Mouse (Mus musculus) skeletal muscle tissue, adult 2 months (tissue): Measurements from ENCODE around the gene Tada1.

Source experiments
- DNase-seq: peaks from one replicate; pipeline ENCODE4 v3.0.0-alpha.2; 2012; ENCODE audit warnings: low read depth, low spot score

Gene Tada1

DNA sequence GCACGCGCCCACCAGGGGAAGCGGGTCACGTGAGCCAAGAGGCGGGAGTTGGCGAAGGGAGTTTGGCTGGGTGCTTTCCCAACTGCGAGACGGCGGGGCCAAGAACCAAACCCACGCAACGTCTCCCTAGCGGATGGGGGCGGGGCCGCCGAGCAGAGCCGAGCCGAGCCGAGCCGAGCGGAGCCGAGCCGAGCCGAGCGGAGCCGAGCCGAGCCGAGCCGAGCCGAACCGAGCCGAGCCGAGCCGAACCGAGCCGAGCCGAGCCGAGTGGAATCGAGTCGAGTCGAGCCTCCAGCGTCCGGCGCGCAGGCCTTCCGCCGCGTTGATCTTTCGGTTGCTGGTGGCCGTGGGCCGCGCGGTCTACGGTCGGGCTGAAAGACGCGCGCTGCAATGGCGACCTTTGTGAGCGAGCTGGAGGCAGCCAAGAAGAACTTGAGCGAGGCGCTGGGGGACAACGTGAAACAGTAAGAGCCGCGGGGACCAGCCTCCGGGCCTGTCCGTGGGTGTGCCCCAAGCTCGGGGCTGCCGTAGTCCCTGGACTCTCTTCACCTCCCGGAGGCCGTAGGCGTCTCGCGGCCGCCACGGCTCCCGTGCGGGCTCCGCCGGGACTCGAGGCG lies at the start of gene Tada1:
Gene Tada1, plus strand, starts transcription at position 85 of the 617 bp plus-strand sequence.
- peak; percentile 97 for DNase-seq

DNA sequence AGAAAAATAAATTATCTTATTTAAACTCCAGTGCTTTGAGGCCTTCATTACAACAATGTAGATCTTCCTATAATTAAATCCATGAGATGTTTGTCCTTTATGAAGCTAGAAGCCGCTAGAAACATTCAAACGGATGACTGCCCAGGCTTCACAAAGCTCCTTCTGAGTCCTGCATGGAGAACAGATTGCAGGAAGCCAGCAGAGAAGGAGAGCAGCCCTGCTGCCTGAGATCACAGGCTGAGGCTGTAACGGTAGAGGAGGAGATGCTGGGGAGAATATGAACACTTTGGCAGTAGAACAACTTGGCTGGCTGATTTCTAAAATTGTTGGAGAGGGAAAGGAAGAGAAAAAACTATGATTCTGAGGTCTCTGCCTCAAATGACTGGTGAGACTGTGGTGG lies 48.1 kb upstream of the Tada1 start:
- no peak for DNase-seq

GRCm38 (mm10) chr1:166339110-166339509 lies 39.8 kb upstream of the Tada1 start:
- peak; percentile 40 for DNase-seq

GRCm38 (mm10) chr1:166342060-166342459 lies 36.8 kb upstream of the Tada1 start:
- no peak for DNase-seq

- DNase-seq, result no peak
Observed at GRCm38 (mm10) chr1:166342539-166342938, 36.4 kb upstream of the Tada1 start.

DNA sequence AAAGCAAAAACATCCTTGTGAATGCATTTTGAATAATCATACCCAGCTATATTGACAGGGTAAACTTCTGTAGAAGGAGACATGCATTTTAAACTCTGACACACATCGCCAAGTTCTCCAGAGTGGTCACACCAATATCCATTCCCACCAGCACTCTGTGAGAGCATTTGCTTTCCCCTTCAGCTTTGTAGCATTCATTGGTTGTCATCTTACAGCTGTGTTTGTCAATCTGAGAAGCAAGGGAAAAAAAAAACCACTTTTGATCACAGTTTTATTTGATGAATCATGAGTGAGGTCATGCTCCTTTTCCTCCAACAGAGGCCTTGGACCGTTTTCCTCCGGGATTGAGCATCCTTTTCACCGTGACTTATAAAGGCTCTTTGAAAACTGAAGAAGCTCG lies 35.3 kb upstream of the Tada1 start:
- DNase-seq, result no peak

DNA sequence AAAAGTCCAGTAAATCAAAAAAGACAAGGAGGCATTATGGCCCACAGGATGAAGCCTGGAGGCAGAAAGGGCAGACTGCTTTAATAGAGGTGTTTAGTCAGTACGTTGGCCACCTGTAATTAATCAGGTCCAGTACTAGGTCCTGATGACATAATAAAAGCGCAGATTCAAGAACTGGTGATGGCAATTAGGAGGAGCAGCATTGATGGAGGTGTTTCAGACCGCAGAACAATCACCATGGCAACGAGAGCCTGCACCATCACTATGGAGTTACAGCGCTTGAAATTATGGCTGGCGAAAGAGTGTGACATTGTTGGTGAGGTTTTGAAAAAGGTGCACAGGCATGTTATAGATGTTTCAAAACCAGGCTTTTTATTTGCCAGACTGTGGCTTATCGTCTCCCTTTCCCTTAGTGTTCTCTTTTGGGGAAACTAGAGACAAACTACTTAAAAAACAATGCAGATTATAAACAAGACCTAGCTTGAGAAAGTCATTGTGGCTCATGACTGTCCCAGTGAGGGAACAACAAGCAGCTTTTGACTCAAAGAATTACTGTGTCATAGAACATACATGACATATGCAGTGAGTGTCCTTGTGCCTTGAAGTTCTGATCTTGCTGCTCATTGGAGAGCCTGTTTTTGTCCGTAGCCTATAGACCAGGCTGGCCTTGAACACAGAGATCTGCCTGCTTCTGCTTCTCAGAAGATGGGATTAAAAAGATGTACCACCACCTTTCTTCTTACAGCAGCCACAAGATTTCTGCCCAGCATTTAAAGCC lies 34.4 kb upstream of the Tada1 start:
- DNase-seq, result no peak

DNA sequence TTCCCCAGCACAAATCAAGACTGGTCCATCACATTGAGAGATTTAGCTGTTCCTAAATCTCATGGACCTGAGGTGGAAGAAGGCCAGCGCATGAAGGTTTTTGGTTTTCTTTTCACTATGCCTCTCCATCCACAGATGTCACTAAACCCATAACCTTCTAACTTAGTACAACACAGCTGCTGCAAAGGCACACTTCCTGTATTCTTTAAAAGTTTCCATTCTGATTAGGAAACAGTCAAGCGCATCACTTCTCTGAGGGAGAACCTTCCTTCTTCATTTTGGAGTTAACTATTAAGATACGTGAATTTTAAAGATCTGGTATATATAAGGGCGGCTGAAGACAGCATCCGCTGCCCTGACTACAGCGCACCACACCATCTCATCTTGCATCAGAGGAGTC lies 33.3 kb upstream of the Tada1 start:
- DNase-seq, result no peak

DNA sequence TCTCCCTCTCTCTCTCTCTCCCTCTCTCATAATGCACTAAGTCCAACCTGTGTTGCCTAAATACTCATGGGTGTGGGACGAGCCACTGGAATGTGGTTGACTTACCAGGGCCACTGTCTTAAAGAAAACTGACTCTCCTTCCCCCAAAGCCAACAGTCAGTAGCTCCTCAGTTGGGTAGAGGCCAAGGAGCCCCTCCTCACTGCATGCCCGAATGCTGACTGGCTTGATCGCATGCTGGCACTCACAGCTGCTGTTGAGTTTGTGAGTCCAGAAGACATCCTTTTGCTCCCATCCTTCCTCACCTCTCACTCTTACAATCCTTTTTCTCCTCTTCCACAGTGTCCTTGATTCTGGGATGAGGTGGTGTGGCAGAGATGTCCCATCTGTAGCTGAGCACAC lies 32.0 kb upstream of the Tada1 start:
- no peak for DNase-seq

- no peak for DNase-seq
Observed at GRCm38 (mm10) chr1:166349341-166349740, 29.6 kb upstream of the Tada1 start.

DNA sequence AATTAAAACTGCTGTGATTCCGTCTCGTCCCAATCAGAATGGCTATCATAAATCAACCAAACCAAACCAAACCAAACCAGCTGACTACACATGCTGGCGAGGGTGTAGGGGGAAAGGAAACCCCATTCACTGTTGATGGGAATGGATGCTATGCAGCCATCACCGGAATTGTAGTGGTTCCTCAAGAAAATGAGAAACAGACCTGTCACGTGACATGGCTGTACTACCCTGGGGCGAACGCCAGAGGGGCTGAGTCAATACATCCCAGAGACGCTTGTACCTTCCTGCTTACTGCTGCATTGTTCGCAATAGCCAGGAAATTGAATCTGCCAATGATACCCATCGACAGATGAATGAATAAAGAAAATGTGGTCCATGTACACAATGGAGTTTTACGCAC lies 29.1 kb upstream of the Tada1 start:
- DNase-seq, result no peak

DNA sequence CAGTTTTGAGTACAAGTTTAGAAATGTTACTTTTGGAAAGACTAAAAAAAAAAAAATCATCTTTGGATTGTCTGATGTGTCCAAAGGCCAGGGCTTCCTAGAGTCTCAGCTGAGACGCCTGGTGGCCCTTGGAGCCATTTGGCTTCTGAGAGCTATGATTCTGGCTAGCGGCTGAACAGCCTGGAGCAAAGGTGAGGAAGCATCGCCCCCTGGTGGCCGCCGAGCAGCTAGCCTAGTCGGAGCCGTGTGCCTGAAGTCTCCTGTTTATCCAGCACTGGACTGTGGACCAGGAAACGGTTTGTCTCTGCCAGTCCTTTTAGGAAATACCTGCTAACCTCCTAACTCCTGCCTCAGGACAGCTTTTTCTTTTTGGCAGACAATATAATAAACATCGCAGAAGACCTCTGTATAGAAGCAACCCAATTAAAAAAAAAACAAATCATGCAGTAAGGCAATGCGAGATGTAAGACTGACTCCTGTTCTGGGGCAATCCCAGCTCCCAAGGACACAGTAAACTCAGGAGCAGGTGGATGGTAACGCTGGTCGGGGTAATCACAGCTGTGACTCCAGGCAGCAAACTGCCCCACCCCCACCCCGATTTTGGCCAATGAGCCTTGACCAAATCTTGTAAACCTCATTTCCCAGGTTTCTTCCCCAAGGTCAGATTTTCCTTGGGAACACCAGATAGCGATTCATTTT lies 18.6 kb upstream of the Tada1 start:
- DNase-seq, result peak; percentile 74

- no peak for DNase-seq
Observed at GRCm38 (mm10) chr1:166360896-166361295, 18.0 kb upstream of the Tada1 start.

DNA sequence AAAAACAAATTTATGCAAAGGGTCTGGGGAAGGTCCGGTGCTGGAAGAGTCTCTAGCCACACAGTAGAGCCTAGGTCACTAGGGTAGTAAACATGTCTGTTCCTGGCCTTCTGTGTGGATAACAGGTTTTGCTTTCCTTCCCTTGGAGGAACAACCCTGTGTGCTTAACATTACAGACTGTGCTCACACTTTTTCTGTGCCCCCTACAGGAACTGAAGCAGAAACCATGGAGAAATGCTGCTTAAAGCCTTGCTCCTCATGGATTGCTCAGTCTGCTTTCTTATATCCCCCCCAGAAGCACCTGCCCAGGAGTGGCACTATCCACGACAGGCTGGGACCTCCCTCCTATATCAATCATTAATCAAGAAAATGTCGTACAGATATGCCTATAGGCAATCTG lies 17.1 kb upstream of the Tada1 start:
- DNase-seq, result no peak

GRCm38 (mm10) chr1:166362659-166363058 lies 16.2 kb upstream of the Tada1 start:
- no peak for DNase-seq

DNA sequence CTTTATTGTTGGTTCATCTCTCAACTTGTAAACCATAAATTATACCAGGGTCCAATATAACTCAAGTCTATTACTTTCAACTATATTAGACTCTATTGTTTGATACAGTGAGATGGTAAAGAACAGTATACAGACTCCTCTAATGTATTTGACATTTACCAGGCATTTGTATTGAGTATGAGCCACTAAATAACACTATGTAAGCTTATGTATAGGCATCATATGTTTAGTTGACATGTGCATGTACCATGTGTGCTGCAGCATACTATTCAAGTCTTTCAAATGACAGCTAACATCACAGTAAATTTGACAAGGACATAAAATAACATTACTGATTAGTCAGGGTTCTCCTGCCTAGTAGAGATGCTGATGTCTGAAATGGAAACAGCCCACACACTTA lies 15.8 kb upstream of the Tada1 start:
- no peak for DNase-seq

DNA sequence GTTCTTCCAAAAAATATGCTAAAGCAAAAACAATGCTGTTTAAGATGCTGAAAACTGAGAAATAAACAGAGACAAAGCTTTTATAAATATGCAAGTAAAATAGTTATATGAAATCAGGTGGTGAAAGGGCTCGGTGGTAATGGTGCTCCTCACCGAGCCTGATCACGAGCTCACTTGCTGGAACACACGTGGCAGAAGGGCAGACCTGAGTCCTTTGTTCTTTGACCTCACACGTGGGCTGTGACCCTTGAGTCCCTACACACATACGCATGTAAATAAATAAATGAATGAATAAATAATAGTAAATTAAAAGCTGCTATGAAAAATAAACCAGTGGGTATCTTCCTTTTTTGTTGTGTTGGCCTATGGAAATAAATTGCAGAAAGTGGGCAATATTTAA lies 1.7 kb upstream of the Tada1 start:
- no peak for DNase-seq

DNA sequence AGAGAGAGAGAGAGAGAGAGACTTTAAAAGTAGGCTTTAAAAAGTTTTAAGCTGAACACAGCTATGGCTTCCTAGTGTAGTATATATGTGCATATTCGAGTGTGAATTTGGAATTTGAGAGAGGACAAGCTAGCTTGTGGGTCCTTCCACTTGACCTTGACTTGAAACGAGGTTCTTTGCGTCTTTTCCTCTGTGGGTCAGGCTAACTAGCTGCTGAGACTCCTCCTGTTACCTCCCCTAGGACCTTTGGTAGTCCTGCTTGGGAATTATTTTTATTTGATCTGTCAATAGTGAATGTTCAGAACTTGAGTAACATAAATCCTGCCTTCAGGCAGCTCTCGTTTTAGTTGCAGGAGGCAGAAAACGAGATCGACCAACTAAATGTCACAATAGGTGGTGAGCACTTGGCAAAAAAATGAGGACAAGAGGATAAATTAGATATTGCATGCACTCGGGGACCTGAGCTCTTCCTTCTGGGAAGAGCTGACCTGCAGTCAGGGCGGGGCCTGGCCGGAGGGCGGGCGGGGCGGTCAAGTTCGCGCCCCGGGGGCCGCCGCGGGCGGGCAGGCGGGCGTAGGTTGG lies 375 bp upstream of the Tada1 start:
- no peak for DNase-seq

DNA sequence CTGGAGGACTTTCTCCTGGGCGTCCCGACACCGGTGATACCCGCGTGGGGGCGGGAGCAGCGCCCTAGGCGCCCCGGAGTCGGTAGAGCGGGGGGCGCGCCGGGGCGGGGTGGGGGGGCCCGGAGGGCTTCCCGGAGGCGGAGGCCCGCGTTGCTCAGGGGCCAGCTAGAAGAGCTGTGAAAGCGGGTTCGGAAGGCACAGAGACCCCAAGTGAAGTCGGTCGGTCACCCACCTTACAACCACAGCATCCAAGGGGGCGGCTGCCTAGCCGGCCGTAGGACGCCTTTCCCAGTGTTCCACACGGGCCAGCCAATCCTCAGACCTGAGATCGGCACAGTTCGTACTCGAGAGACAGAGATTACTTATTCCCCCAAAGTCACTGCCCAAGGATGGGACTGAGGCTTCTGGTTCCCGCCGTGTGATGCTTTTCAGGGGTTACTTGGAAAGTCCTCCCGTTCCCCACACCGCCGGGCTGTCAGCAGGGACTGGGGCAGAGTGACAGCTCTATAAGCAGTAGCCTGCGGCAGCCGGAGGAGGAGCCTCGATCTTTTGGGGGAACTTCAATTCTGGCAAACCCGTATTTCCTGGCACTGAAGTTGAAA lies 834 bp downstream of the Tada1 start:
- DNase-seq, result peak; percentile 35

DNA sequence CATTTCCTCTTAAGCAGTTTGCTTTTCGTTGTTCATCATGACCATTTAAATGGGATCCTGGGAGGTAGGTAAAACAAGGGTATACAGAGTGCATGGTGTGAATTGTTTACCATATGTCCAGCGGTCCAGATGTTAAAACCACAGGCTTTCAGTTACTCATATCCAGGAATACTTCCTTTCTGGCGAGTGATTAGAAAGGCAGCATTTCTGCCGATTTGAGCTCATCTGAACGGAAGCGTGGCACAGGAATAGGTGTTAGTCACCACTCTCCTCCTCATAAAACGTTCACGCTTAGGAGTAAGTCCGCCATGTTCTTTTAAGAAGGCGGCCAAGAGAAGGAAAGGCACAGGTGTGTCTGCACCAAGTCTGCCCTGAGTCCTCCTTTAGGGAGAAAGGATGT lies 2.4 kb downstream of the Tada1 start:
- no peak for DNase-seq

DNA sequence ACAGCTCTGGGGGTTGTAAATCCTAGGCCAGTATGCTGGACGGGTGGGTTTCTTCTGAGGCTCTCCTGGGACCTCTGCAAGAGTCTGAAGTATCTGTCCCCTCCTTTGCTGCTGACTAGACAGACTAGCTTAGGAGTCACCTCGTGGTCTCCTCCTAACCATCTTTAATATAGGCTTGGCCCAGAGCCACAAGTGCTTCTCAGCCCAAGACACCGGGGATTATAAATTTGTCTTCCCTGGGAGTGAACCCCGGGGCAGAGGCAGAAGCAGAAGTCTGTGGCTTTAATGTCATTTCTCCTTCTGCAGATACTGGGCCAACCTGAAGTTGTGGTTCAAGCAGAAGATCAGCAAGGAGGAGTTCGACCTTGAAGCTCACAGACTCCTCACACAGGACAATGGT lies 2.9 kb downstream of the Tada1 start:
- no peak for DNase-seq

DNA sequence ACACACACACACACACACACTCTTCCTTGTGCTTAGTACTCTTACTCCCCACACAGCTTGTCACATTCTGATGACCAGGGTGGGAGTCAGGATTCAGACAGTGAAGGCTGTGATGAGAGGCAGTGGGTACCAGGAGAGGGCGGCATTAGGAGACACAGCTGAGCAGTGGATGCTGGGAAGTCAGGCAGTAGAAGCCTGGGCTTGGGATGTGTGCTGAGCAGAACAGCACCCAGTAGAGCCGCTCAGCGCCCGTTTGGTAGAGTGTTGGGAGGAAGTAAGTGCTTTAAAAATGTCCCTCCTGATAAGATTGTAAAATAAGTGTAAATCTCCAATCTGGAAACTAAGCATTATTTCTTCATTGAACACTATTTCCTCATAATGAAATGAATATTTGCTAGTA lies 3.7 kb downstream of the Tada1 start:
- DNase-seq, result no peak
